ENCODE assay signal across 14 mouse cellular contexts in genomic region chr8:44799513-44799912, GRCm38 (mm10).
"Had no signal": no experiment of that assay in that cellular context is flagged by ENCODE, and none has a peak within 500 bp of the region (broad histone marks: within the 10 kb centered on the region; RNA-seq: fewer than 3 reads in every experiment).

No protein-coding gene starts in this region.

- ATAC-seq: hindbrain, postnatal 0 days; intestine, embryonic 16.5 days; liver, embryonic 12.5 days had no signal

- DNase-seq: gastrocnemius, postnatal 14 days; gastrocnemius, postnatal 36 days; heart, adult 2 months; heart, postnatal 4 days; kidney, adult 18-20 months; kidney, adult 8-10 months; kidney, postnatal 14 days; kidney, postnatal 36 days; layer of hippocampus, adult 9-11 months; layer of hippocampus, postnatal 36 days; left cerebral cortex, postnatal 4 days had no signal
